Mouse (Mus musculus) bone marrow macrophage, adult 2 months (primary cell): ENCODE measurements around the gene Rfx5.

Experiments used
- CTCF ChIP-seq: IDR thresholded peaks from 2 replicates; pipeline ENCODE4 v1.5.1; 2012; ENCODE audit warnings: low read depth, mild to moderate bottlenecking, low read length, moderate library complexity
- POLR2A ChIP-seq: IDR thresholded peaks from 2 replicates; pipeline ENCODE4 v1.6.1; 2012; ENCODE audit warnings: mild to moderate bottlenecking, low read depth, low read length, borderline replicate concordance

DNA sequence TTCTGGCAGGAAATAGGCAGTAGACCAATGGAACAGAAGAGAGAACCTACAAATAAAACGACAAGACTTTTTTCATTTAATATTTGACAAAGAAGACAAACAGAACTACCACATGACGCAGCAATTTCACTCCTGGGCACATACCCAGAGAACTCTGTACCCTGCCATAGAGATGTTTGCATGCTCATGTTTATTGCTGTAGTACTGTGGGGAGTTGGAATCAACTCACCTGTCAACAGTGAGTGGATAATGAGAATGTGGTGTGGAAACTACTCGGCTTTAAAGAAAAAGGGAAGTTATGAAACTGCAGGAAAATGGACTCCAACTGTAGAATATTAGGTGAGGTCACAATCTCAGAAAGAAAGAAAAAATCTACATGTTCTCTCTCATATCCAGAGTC lies 4.2 kb upstream of the Rfx5 start:
- TF ChIP-seq CTCF (no peak), POLR2A (no peak)
